Mouse (Mus musculus) left cerebral cortex, postnatal 25 days (tissue): Measurements from ENCODE around the gene Camta2. TPM values are rescaled to one million over a fixed set of nuclear protein-coding genes. Genes with fewer than 3 reads are reported as not detected.

Experiments
- DNase-seq, 2 experiments: peaks; one replicate each; pipeline ENCODE4 v3.0.0; 2022; ENCODE audit warnings: low spot score in 2 of 2, mixed read lengths in 1 of 2
- intact Hi-C: fragments of 180-260 bp; cut with DNase I; formaldehyde crosslinking; loops from one replicate; pipeline ENCODE4 v1.15.1; 2025
- total RNA-seq, 2 experiments: library from RNA; stranded (reverse); gene quantifications; 2 replicates each; pipeline ENCODE4 v1.2.3; 2021

The Camta2 gene
- total RNA-seq, 2 experiments from 2014 or later = 226 to 234 TPM

- no peak for DNase-seq
- intact Hi-C loops = loop anchor here (2.0 kb wide), 2 partner anchors 14 to 18 kb away; partner anchors contain the start of gene Pfn1
These were observed 19.6 kb downstream of the Camta2 start for GRCm38 (mm10) chr11:70668335-70668770.

GRCm38 (mm10) chr11:70667271-70668150 lies 20.4 kb downstream of the Camta2 start:
- DNase-seq = no peak
- intact Hi-C loops = loop anchor here (2.0 kb wide), 2 partner anchors 13 to 19 kb away; partner anchors contain the start of gene Pfn1

DNA sequence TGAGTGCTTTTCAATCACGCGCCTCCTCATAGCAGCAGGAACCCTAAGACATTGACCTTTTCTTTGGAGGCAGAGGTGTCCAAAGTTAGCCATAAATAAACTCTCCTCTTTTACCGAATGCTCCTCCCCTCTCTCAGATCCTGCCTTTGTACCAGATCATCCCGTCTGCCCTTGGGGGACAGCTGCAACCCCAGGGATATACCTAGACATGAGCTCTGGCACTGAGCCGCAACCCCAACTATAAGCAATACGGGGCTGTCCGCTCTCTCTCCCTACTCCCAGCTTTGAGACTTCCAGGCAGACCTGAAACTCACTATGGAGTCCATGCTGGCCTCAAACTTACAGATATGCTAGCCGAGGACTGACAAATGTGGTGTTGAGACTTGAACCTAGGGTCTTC lies 21.2 kb downstream of the Camta2 start:
- intact Hi-C loops = no loop called here
- DNase-seq = no peak

GRCm38 (mm10) chr11:70664741-70665140 lies 23.2 kb downstream of the Camta2 start:
- intact Hi-C loops = no loop called here
- no peak for DNase-seq

DNA sequence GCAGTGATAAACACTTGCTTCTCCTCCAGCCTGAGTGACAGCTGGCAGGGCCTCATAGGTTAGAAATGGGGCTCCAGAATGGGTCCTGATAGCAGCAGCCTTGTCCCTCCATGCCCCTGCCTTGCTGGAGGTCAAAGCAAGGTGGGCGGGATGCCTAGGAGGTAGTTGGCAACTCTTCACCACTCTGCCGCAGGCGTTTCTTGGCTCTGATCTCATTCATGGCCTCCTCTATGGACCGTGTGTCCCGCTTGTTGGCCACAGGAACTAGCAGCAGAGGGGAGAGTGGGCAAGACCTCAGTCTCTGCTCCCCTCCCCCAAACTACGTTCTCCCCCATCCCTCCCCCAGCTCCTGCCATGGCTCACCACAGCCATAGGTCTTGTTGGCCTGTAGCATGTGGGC lies 23.9 kb downstream of the Camta2 start:
- intact Hi-C loops = no loop called here
- DNase-seq = no peak

DNA sequence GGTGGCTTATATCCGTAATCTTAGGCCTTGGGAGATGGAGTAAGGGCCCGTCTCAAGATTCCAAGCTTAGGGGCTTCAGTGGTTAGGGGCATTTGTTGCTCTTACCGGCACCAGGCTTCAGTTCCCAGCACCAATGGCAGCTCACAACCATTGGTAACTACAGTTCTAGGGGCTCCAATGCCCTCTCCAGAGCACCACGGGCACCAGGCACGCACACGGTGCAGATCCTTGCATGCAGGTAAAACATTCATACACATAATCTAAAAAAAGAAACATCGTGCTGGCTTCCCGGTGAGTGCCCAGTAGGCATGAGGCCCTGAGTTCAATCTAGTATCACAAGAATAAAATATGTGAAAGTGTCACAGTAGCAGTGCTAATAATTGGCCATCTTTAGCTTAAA lies 24.8 kb downstream of the Camta2 start:
- DNase-seq = no peak

DNA sequence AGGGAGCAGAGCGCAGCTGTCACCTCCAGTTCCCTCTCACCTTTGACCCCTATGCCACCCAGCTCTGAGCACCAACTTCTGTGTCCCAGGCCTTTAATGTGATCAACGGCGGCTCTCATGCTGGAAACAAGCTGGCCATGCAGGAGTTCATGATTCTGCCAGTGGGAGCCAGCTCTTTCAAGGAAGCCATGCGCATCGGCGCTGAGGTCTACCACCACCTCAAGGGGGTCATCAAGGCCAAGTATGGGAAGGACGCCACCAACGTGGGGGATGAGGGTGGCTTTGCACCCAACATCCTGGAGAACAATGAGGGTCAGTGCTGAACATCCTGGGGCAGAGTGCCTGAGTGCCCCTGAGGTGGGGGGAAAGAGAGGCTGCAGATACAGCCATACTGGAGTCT lies 27.3 kb downstream of the Camta2 start:
- intact Hi-C loops = no loop called here
- no peak for DNase-seq

More for the DNA sequence above, 24.8 kb downstream of the Camta2 start:
- intact Hi-C loops = no loop called here

DNA sequence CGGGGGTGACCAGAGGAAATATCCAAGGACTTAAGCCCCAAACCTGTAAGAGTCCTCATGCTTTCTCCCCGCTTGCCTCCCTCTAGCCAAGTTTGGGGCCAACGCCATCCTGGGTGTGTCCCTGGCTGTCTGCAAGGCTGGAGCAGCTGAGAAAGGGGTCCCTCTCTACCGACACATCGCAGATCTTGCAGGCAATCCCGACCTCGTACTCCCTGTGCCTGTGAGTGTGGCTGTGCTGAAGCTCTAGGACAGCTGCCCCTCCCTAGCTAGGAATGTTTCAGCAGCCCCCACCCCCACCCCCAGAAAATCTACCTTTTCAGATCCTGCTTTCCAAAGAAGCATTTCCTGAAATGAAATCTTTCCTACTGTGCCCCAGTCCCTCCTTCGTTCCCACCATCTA lies 29.0 kb downstream of the Camta2 start:
- no peak for DNase-seq
- intact Hi-C loops = no loop called here

GRCm38 (mm10) chr11:70658521-70658920 lies 29.4 kb downstream of the Camta2 start:
- DNase-seq = no peak
- intact Hi-C loops = no loop called here

- DNase-seq = no peak
- intact Hi-C loops = no loop called here
These were observed 29.9 kb downstream of the Camta2 start for GRCm38 (mm10) chr11:70657991-70658390.

GRCm38 (mm10) chr11:70657573-70657972 lies 30.3 kb downstream of the Camta2 start:
- no peak for DNase-seq
- intact Hi-C loops = no loop called here

DNA sequence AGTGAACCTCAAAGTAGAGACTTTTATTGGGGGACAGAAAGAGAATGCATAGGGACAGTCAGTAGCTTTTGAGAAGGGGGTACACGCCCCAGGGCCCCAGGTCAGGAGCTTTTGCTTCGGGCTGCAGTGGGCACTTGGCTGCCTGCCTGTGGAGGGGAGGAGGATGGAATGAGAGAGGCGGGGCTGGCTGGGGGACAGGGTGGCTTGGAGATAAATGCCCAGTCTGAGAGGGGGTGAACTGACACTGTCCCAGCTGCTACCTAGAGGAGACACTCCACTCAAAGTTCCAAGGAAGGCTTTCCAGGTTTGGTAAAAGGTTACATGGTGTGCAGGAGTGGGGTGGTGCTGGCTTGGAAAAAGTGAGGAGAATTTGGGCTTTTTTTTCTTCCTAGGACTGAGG lies 30.9 kb downstream of the Camta2 start, which contains the start of gene Eno3:
Gene Eno3 (plus strand): TSS at position 239 of the 400 bp plus-strand sequence.
- intact Hi-C loops = no loop called here
- DNase-seq = no peak

DNA sequence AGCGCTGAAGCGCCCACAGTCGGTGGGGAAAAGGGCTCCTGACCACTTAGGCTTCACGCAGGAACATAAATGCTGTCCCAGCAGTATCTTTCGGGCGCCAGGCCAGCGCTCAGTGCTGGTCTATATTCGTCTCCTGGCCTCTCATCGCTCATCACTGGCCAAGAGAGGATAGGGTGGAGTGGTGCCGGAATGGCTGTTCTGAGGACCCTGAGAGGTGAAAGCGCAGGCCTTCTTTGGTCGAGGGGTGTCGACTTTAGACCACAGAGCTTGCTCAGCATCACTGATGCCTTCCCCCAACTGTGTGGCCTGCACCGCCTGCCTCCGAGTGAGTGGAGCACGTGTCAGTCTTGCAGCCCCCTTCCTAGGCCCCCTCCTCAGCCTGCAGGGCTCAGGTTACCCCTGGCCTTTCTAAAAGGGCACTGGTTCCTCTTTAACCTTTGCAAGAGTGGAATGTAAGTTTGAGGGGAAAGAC lies 31.4 kb downstream of the Camta2 start:
- DNase-seq = no peak
- intact Hi-C loops = no loop called here

GRCm38 (mm10) chr11:70655571-70656455 lies 32.1 kb downstream of the Camta2 start:
- DNase-seq = no peak
- intact Hi-C loops = loop anchor here (2.0 kb wide), 1 partner anchor 13 kb away; the partner anchor contains the start of gene Spag7

- intact Hi-C loops = loop anchor here (1.0 to 2.0 kb wide), 2 partner anchors 14 to 33 kb away; partner anchors contain the start of genes Camta2 and Spag7
- DNase-seq = peak; percentile 75 to 76
These were observed 32.9 kb downstream of the Camta2 start for GRCm38 (mm10) chr11:70654923-70655570.

GRCm38 (mm10) chr11:70654198-70654922 lies 33.5 kb downstream of the Camta2 start, which contains the start of gene Pfn1:
Gene Pfn1, minus strand, starts transcription at chr11:70654644.
- intact Hi-C loops = loop anchor here (1.0 to 2.0 kb wide), 2 partner anchors 14 to 34 kb away; partner anchors contain the start of genes Camta2 and Spag7
- DNase-seq = peak; percentile 63 to 67

- intact Hi-C loops = loop anchor here (1.0 to 2.0 kb wide), 2 partner anchors 15 to 35 kb away; partner anchors contain the start of genes Camta2 and Spag7
- DNase-seq = peak in 1 of 2 experiments; percentile 58
These were observed 34.3 kb downstream of the Camta2 start for GRCm38 (mm10) chr11:70653345-70654197.
